Mouse (Mus musculus): ENCODE measurements around the gene Slc35c1. TPM values are rescaled to one million over a fixed set of nuclear protein-coding genes. Genes with fewer than 3 reads are reported as not detected.
A peak's percentile ranks its signal among the peaks of the same experiment; 100 is the strongest.

The Slc35c1 gene
- total RNA-seq, 2 experiments from 2014 or later = 23.8 to 86.6 TPM

- ATAC-seq (replicated peaks; ENCODE audit: poor library complexity, severe bottlenecking) = no peak
Measured at GRCm38 (mm10) chr2:92438567-92438966, 21.8 kb downstream of the Slc35c1 start.

- ATAC-seq (replicated peaks; ENCODE audit: poor library complexity, severe bottlenecking) = peak; percentile 29
Measured at GRCm38 (mm10) chr2:92437875-92438274, 22.5 kb downstream of the Slc35c1 start.

- ATAC-seq (replicated peaks; ENCODE audit: poor library complexity, severe bottlenecking) = no peak
Measured at GRCm38 (mm10) chr2:92437366-92437765, 23.0 kb downstream of the Slc35c1 start.

GRCm38 (mm10) chr2:92435023-92435422 lies 25.3 kb downstream of the Slc35c1 start:
- no peak for ATAC-seq (replicated peaks; ENCODE audit: poor library complexity, severe bottlenecking)

GRCm38 (mm10) chr2:92434375-92434745 lies 26.0 kb downstream of the Slc35c1 start:
- peak; percentile 40 for ATAC-seq (replicated peaks; ENCODE audit: poor library complexity, severe bottlenecking)

- ATAC-seq (replicated peaks; ENCODE audit: poor library complexity, severe bottlenecking) = peak; percentile 86
Measured at GRCm38 (mm10) chr2:92433578-92434374, 26.6 kb downstream of the Slc35c1 start, which contains the start of gene Cry2. Cry2 (minus strand) TSS chr2:92434043.

GRCm38 (mm10) chr2:92432299-92433295 lies 27.7 kb downstream of the Slc35c1 start:
- ATAC-seq (replicated peaks; ENCODE audit: poor library complexity, severe bottlenecking) = no peak

GRCm38 (mm10) chr2:92431611-92432179 lies 28.6 kb downstream of the Slc35c1 start:
- ATAC-seq (replicated peaks; ENCODE audit: poor library complexity, severe bottlenecking) = no peak

- no peak for ATAC-seq (replicated peaks; ENCODE audit: poor library complexity, severe bottlenecking)
Measured at GRCm38 (mm10) chr2:92430723-92431541, 29.4 kb downstream of the Slc35c1 start.

- ATAC-seq (replicated peaks; ENCODE audit: poor library complexity, severe bottlenecking) = no peak
Measured at GRCm38 (mm10) chr2:92430089-92430488, 30.2 kb downstream of the Slc35c1 start.

GRCm38 (mm10) chr2:92427882-92428281 lies 32.5 kb downstream of the Slc35c1 start:
- ATAC-seq (replicated peaks; ENCODE audit: poor library complexity, severe bottlenecking) = no peak

GRCm38 (mm10) chr2:92426426-92426825 lies 33.9 kb downstream of the Slc35c1 start:
- ATAC-seq (replicated peaks; ENCODE audit: poor library complexity, severe bottlenecking) = no peak

- ATAC-seq (replicated peaks; ENCODE audit: poor library complexity, severe bottlenecking) = no peak
Measured at GRCm38 (mm10) chr2:92425366-92425765, 35.0 kb downstream of the Slc35c1 start.

GRCm38 (mm10) chr2:92424462-92425308 lies 35.7 kb downstream of the Slc35c1 start:
- ATAC-seq (replicated peaks; ENCODE audit: poor library complexity, severe bottlenecking) = no peak

- ATAC-seq (replicated peaks; ENCODE audit: poor library complexity, severe bottlenecking) = peak; percentile 68
Measured at GRCm38 (mm10) chr2:92423702-92424461, 36.5 kb downstream of the Slc35c1 start.

- no peak for ATAC-seq (replicated peaks; ENCODE audit: poor library complexity, severe bottlenecking)
Measured at GRCm38 (mm10) chr2:92423156-92423555, 37.2 kb downstream of the Slc35c1 start.

- ATAC-seq (replicated peaks; ENCODE audit: poor library complexity, severe bottlenecking) = peak; percentile 86
Measured at GRCm38 (mm10) chr2:92422388-92423135, 37.8 kb downstream of the Slc35c1 start.

Data from granulocyte monocyte progenitor cell, adult 5-6 weeks (primary cell).